Mouse (Mus musculus) CH12.LX (cell line): ENCODE results near the gene Gm20661.

Experiments
- CTCF ChIP-seq, 2 experiments: IDR thresholded peaks in 1 of 2; conservative IDR thresholded peaks in 1 of 2; 2 replicates each; pipeline ENCODE4 v1.5.1; 2011 to 2012; ENCODE audit warnings: low read depth in 2 of 2, low read length in 2 of 2, improper control_type of control experiment in 1 of 2, inconsistent platforms in 1 of 2, mild to moderate bottlenecking in 1 of 2, moderate library complexity in 1 of 2
- EP300 ChIP-seq: IDR thresholded peaks from 2 replicates; pipeline ENCODE4 v1.6.1; 2011; ENCODE audit warnings: low read length, improper control_type of control experiment
- GABPA ChIP-seq: IDR thresholded peaks from 2 replicates; pipeline ENCODE4 v1.6.1; 2012; ENCODE audit warnings: low read depth, low read length, improper control_type of control experiment, inconsistent platforms; ENCODE audit not compliant: insufficient replicate concordance
- MAX ChIP-seq: IDR thresholded peaks from 2 replicates; pipeline ENCODE4 v1.6.1; 2011; ENCODE audit warnings: low read length, improper control_type of control experiment
- POLR2A ChIP-seq: IDR thresholded peaks from 2 replicates; pipeline ENCODE4 v1.6.1; 2011; ENCODE audit warnings: low read depth, mild to moderate bottlenecking, improper control_type of control experiment, low read length
- UBTF ChIP-seq: IDR thresholded peaks from 2 replicates; pipeline ENCODE4 v1.6.1; 2012; ENCODE audit warnings: low read depth, mild to moderate bottlenecking, inconsistent platforms, low read length, improper control_type of control experiment, moderate library complexity
- USF1 ChIP-seq: IDR thresholded peaks from 2 replicates; pipeline ENCODE4 v1.6.1; 2014; ENCODE audit warnings: low read depth, mild to moderate bottlenecking, inconsistent platforms, low read length, improper control_type of control experiment
- USF2 ChIP-seq: conservative IDR thresholded peaks from 2 replicates; pipeline ENCODE4 v1.6.1; 2011; ENCODE audit warnings: low read depth, low read length, improper control_type of control experiment
- ZMIZ1 ChIP-seq: IDR thresholded peaks from 2 replicates; pipeline ENCODE4 v1.6.1; 2012; ENCODE audit warnings: low read depth, mild to moderate bottlenecking, inconsistent platforms, low read length, improper control_type of control experiment
- ZNF384 ChIP-seq: IDR thresholded peaks from 2 replicates; pipeline ENCODE4 v1.6.1; 2012; ENCODE audit warnings: low read depth, low read length, improper control_type of control experiment, inconsistent platforms

DNA sequence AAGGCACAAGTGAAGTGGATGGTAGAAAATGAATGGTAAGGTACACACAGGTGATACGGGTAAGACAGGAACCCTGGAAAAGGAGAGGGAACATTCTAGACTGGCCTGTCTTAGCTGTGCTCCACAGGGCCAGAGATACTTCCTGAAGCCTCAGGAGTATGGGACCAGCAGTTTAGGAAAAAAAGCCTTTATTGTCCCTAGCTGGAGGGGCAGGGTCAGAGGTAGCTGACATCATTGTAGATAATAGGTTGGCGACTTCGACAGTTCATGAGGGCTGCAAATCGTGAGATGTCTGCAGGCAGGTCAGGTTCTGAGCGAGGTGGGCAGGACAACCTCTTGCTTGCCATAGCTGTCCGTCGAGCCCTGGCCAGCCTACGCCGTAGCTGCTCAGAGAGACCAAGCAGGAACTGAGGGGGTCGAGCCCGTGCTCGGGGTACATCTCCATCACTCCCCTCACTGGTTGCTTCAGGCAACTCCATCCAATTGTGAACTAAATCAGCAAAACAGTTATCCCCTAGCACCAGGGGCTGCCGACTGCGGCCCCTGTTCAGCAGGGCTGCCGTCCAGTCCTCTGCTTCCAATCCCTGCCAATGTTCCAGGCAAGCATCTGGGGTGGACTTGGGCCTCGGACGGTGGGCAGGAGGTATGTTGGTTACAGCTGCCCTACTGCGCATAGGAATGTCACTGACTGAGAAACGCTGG, 1.3 kb downstream of the Gm20661 start:
- TF ChIP-seq EP300: no peak
- no peak for TF ChIP-seq USF1
- no peak for TF ChIP-seq CTCF (conservative IDR thresholded peaks at IDR 0.05 in 1 of 2, IDR thresholded peaks at IDR 0.05 in 1 of 2; ENCODE audit: low read depth in 2 of 2, low read length in 2 of 2)
- TF ChIP-seq POLR2A: no peak
- TF ChIP-seq GABPA: no peak
- TF ChIP-seq ZMIZ1: 0 out of 2 replicates have a peak, but pooled peaks have one; percentile 35
- TF ChIP-seq MAX: no peak
- TF ChIP-seq USF2: no peak
- TF ChIP-seq UBTF: no peak
- no peak for TF ChIP-seq ZNF384
